Mouse (Mus musculus) heart, embryonic 11.5 days (tissue): ENCODE data around the gene Olfr279. TPM values are rescaled to one million over a fixed set of nuclear protein-coding genes. Genes with fewer than 3 reads are reported as not detected.

Experiments
- ATAC-seq: fragments of 200-750 bp; cut with Nextera tagmentation; replicated peaks from 2 replicates; pipeline ENCODE4 v1.8.0; 2017; ENCODE audit warnings: moderate library complexity; ENCODE audit not compliant: insufficient number of reproducible peaks, low FRiP score, low TSS enrichment
- H3K27ac ChIP-seq: fragments of 300-500 bp; sonication (generic); 2 replicates; pipeline ENCODE4 v1.5.1; 2014; ENCODE audit warnings: mild to moderate bottlenecking, low read depth, low read length
- H3K27me3 ChIP-seq: fragments of 300-500 bp; sonication (generic); 2 replicates; pipeline ENCODE4 v1.6.1; 2014; ENCODE audit warnings: mild to moderate bottlenecking, low read length, mixed read lengths; ENCODE audit not compliant: control insufficient read depth, insufficient read depth
- H3K36me3 ChIP-seq: fragments of 300-500 bp; sonication (generic); 2 replicates; pipeline ENCODE4 v1.6.1; 2014; ENCODE audit warnings: mild to moderate bottlenecking, low read length, moderate library complexity, mixed read lengths; ENCODE audit not compliant: control insufficient read depth, insufficient read depth
- H3K4me1 ChIP-seq: fragments of 300-500 bp; sonication (generic); 2 replicates; pipeline ENCODE4 v1.6.1; 2014; ENCODE audit warnings: low read length; ENCODE audit not compliant: control insufficient read depth, insufficient read depth
- H3K4me2 ChIP-seq: fragments of 300-500 bp; sonication (generic); 2 replicates; pipeline ENCODE4 v1.6.1; 2014; ENCODE audit warnings: mild to moderate bottlenecking, moderate library complexity
- H3K4me3 ChIP-seq: fragments of 300-500 bp; sonication (generic); 2 replicates; pipeline ENCODE4 v1.5.1; 2014; ENCODE audit warnings: low read depth, low read length
- H3K9ac ChIP-seq: fragments of 300-500 bp; sonication (generic); 2 replicates; pipeline ENCODE4 v1.6.1; 2014; ENCODE audit warnings: mild to moderate bottlenecking, low read depth, low read length, moderate library complexity
- H3K9me3 ChIP-seq: fragments of 300-500 bp; sonication (generic); replicated peaks from 2 replicates; pipeline ENCODE4 v1.6.1; 2016; ENCODE audit warnings: low read length; ENCODE audit not compliant: control insufficient read depth
- WGBS: fragments of 180-500 bp; shearing (Covaris S2); extraction: QIAGEN DNeasy Blood & Tissue Kit; methylation state at CpG from one replicate; pipeline ENCODE4 v1.1.7; 2014; ENCODE audit not compliant: insufficient replicate concordance; 5-methylcytosine and 5-hydroxymethylcytosine counted together
- microRNA-seq: library from miRNA; unstranded; fragments of <30 nt; microRNA quantifications from one replicate; pipeline ENCODE4, GENCODE M21; 2016; ENCODE audit warnings: borderline number of aligned reads
- polyA plus RNA-seq: library from polyadenylated mRNA; unstranded; fragments of >200 nt; fragmentation: Nextera tagmentation; extraction: Ambion mirVana; gene quantifications from 2 replicates; pipeline ENCODE4 v1.2.1, GENCODE M21; 2014

Gene Olfr279
- polyA plus RNA-seq, 1 experiment from 2014 or later: not detected

- Histone ChIP-seq H3K9me3 (no peaks in the 10 kb centered on the region), H3K4me3 (no peak overlapping the region), H3K36me3 (peaks cover 41% of the 10 kb centered on the region), H3K4me1 (no peaks in the 10 kb centered on the region), H3K27ac (no peak overlapping the region), H3K27me3 (no peaks in the 10 kb centered on the region), H3K4me2 (no peak overlapping the region), H3K9ac (no peak overlapping the region)
- WGBS: 92% methylated on average over 5 of the region's 5 CpGs
- no peak for ATAC-seq
Observed at GRCm38 (mm10) chr15:98546843-98547242, 54.6 kb downstream of the Olfr279 start.

Small RNAs within 50 kb of the gene (microRNA-seq; reads per million reads assigned to microRNA genes)
- gene Mir1291: 1.3 reads per million, percentile 17 among the genes with 10 or more reads in this experiment

Other genes starting within 250 kb of the Olfr279 start
- not detected in 2 replicates for gene H1fnt, start 235.1 kb upstream of the Olfr279 start, polyA plus RNA-seq
- 0.92 and 1.3 TPM in 2 replicates for gene Zfp641, start 196.2 kb upstream of the Olfr279 start, polyA plus RNA-seq
- not detected in 2 replicates for gene Olfr285, start 175.0 kb upstream of the Olfr279 start, polyA plus RNA-seq
- gene Olfr284, start 151.4 kb upstream of the Olfr279 start, polyA plus RNA-seq: not detected in 2 replicates
- not detected in 2 replicates for gene Olfr283, start 111.5 kb upstream of the Olfr279 start, polyA plus RNA-seq
- gene Olfr282, start 61.2 kb upstream of the Olfr279 start, polyA plus RNA-seq: not detected in 2 replicates
- not detected in 2 replicates for gene Olfr281, start 39.8 kb upstream of the Olfr279 start, polyA plus RNA-seq
- not detected in 2 replicates for gene OR5BS1P, start 22.5 kb upstream of the Olfr279 start, polyA plus RNA-seq
- gene Lalba, start 9.7 kb upstream of the Olfr279 start, polyA plus RNA-seq: not detected in 2 replicates
- 75.9 and 77.5 TPM in 2 replicates for gene Kansl2, start 41.9 kb downstream of the Olfr279 start, polyA plus RNA-seq
- 38.1 and 42.3 TPM in 2 replicates for gene Ccnt1, start 78.5 kb downstream of the Olfr279 start, polyA plus RNA-seq
- 0.73 and 1.0 TPM in 2 replicates for gene 4930415O20Rik, start 78.6 kb downstream of the Olfr279 start, polyA plus RNA-seq
- 24.5 and 34.8 TPM in 2 replicates for gene Adcy6, start 117.7 kb downstream of the Olfr279 start, polyA plus RNA-seq
- gene Cacnb3, start 138.4 kb downstream of the Olfr279 start, polyA plus RNA-seq: 9.8 and 9.9 TPM in 2 replicates
- gene Ddx23, start 170.5 kb downstream of the Olfr279 start, polyA plus RNA-seq: 11.2 and 19.6 TPM in 2 replicates
- 1.2 and 1.6 TPM in 2 replicates for gene Rnd1, start 185.1 kb downstream of the Olfr279 start, polyA plus RNA-seq
- gene Ccdc65, start 215.8 kb downstream of the Olfr279 start, polyA plus RNA-seq: 0.23 and 0.37 TPM in 2 replicates
- gene Fkbp11, start 235.8 kb downstream of the Olfr279 start, polyA plus RNA-seq: 20.4 and 21.1 TPM in 2 replicates